Mouse (Mus musculus) limb, embryonic 12.5 days (tissue): Measurements from ENCODE around the gene Cep97. TPM values are rescaled to one million over a fixed set of nuclear protein-coding genes. Genes with fewer than 3 reads are reported as not detected.

Experiments used
- polyA plus RNA-seq: library from polyadenylated mRNA; unstranded; fragments of >200 nt; fragmentation: Nextera tagmentation; extraction: Ambion mirVana; gene quantifications from 2 replicates; pipeline ENCODE4 v1.2.1, GENCODE M21; 2016

The Cep97 gene
- polyA plus RNA-seq, 1 experiment from 2014 or later, result 13.4 TPM

Other genes starting within 250 kb of the Cep97 start
- 3.5 TPM in 2 replicates for gene Nfkbiz, start 96.0 kb downstream of the Cep97 start, polyA plus RNA-seq
- gene Nxpe3, start 39.6 kb downstream of the Cep97 start, polyA plus RNA-seq, result 0.90 TPM in 2 replicates
- 856 and 860 TPM in 2 replicates for gene Rpl24, start 31.4 kb upstream of the Cep97 start, polyA plus RNA-seq
- gene Zbtb11, start 39.0 kb upstream of the Cep97 start, polyA plus RNA-seq, result 22.4 and 22.7 TPM in 2 replicates
- gene Pcnp, start 94.9 kb upstream of the Cep97 start, polyA plus RNA-seq, result 283 and 297 TPM in 2 replicates
- 30.3 and 31.0 TPM in 2 replicates for gene Trmt10c, start 103.0 kb upstream of the Cep97 start, polyA plus RNA-seq
- gene Senp7, start 113.5 kb upstream of the Cep97 start, polyA plus RNA-seq, result 39.2 and 43.1 TPM in 2 replicates